ENCODE assay signal across 28 mouse cellular contexts in the genomic region with DNA sequence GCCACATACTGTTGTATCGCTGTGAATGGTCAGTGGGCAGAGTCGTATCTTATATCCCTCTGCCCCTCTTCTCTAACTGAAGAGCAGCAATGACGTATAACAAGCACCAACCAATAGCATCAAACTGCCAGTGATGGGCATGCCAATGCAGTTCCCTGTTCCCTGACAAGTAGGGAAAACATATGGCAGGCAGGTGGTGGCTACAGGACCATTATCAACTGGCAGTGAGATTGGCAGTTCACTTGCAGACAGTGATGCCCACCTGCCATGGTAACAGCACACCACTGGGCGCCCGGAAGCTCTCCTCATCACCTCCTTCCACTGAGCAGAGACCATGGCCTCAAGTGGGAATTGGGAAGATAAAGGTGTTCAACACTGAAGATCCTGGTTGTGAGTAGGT.
DNase-seq lines count a peak whose midpoint lies in the region; ATAC-seq and TF ChIP-seq lines count a peak whose summit lies in the region.
"Had no signal": no experiment of that assay in that cellular context is flagged by ENCODE, and none has a peak within 500 bp of the region (broad histone marks: within the 10 kb centered on the region; RNA-seq: fewer than 3 reads in every experiment).

No protein-coding gene starts in this region.

- TF ChIP-seq CTCF in hindbrain, postnatal 0 days (IDR thresholded peaks at IDR 0.05; ENCODE audit: low read depth), result no peak
- no peak for TF ChIP-seq CTCF in thymus, adult 2 months (IDR thresholded peaks at IDR 0.05; ENCODE audit: borderline replicate concordance, control insufficient read depth, extremely low read depth, insufficient read depth, low read length, poor library complexity)

- no peaks in the 10 kb centered on the region for H3K4me1 ChIP-seq in hindbrain, postnatal 0 days (ENCODE audit: insufficient read depth, low read length)
- no peaks in the 10 kb centered on the region for H3K4me1 ChIP-seq in hindbrain, embryonic 11.5 days (replicated peaks; ENCODE audit: control insufficient read depth, insufficient read depth, low read length)
- H3K4me1 ChIP-seq in thymus, adult 2 months (replicated peaks; ENCODE audit: control insufficient read depth, insufficient read depth, low read length), result no peaks in the 10 kb centered on the region
- H3K4me1 ChIP-seq: embryonic facial prominence, embryonic 12.5 days; embryonic facial prominence, embryonic 15.5 days; heart, embryonic 10.5 days; intestine, embryonic 15.5 days had no signal

- H3K4me3 ChIP-seq in hindbrain, postnatal 0 days (ENCODE audit: low read length), result no peak overlapping the region
- H3K4me3 ChIP-seq in hindbrain, embryonic 11.5 days (ENCODE audit: low read depth, low read length), result no peak overlapping the region
- no peak overlapping the region for H3K4me3 ChIP-seq in thymus, adult 2 months (ENCODE audit: control insufficient read depth, insufficient read depth, low read length)
- H3K4me3 ChIP-seq: embryonic facial prominence, embryonic 12.5 days; embryonic facial prominence, embryonic 15.5 days; heart, embryonic 10.5 days; heart, embryonic 13.5 days; hindbrain, embryonic 12.5 days; hindbrain, embryonic 15.5 days; intestine, embryonic 15.5 days had no signal

- H3K27ac ChIP-seq in hindbrain, postnatal 0 days, result no peak overlapping the region
- no peak overlapping the region for H3K27ac ChIP-seq in hindbrain, embryonic 11.5 days (ENCODE audit: low read depth, low read length)
- no peak overlapping the region for H3K27ac ChIP-seq in thymus, adult 2 months (ENCODE audit: control insufficient read depth, insufficient read depth, low read length)
- H3K27ac ChIP-seq: embryonic facial prominence, embryonic 12.5 days; embryonic facial prominence, embryonic 15.5 days; heart, embryonic 10.5 days; heart, embryonic 13.5 days; hindbrain, embryonic 12.5 days; hindbrain, embryonic 15.5 days; intestine, embryonic 15.5 days had no signal

- no peaks in the 10 kb centered on the region for H3K27me3 ChIP-seq in hindbrain, postnatal 0 days (ENCODE audit: insufficient read depth, low read length)
- H3K27me3 ChIP-seq in hindbrain, embryonic 11.5 days (ENCODE audit: control insufficient read depth, insufficient read depth, low read length), result no peaks in the 10 kb centered on the region
- no peaks in the 10 kb centered on the region for H3K27me3 ChIP-seq in thymus, adult 2 months (ENCODE audit: control insufficient read depth, insufficient read depth, low read length)
- H3K27me3 ChIP-seq: CH12.LX; embryonic facial prominence, embryonic 12.5 days; embryonic facial prominence, embryonic 15.5 days; heart, embryonic 13.5 days; hindbrain, embryonic 12.5 days; hindbrain, embryonic 15.5 days; intestine, embryonic 15.5 days; Patski had no signal

- peak; percentile 32; the same call in 1 of the 2 replicates for ATAC-seq in hindbrain, postnatal 0 days
- ATAC-seq in hindbrain, embryonic 11.5 days (ENCODE audit: low FRiP score), result no peak
- ATAC-seq: forebrain, embryonic 14.5 days; forebrain, postnatal 0 days; intestine, embryonic 15.5 days; Patski had no signal

- no peaks in the 10 kb centered on the region for H3K9me3 ChIP-seq in hindbrain, postnatal 0 days (ENCODE audit: low read length)
- no peaks in the 10 kb centered on the region for H3K9me3 ChIP-seq in hindbrain, embryonic 11.5 days (ENCODE audit: control insufficient read depth, low read length)
- H3K9me3 ChIP-seq: embryonic facial prominence, embryonic 12.5 days; embryonic facial prominence, embryonic 15.5 days; G1E; heart, embryonic 10.5 days; heart, embryonic 13.5 days; hindbrain, embryonic 12.5 days; hindbrain, embryonic 15.5 days; intestine, embryonic 15.5 days had no signal

- peak; percentile 38 for DNase-seq in cerebellum, adult 11-12 months
- DNase-seq in cerebellum, postnatal 4 days (ENCODE audit: low spot score in 2 of 2), result no peak
- DNase-seq in hindbrain, postnatal 0 days (ENCODE audit: low spot score), result no peak
- no peak for DNase-seq in hindbrain, embryonic 11.5 days (ENCODE audit: low spot score)
- DNase-seq in cerebellum, postnatal 25 days, result peak; percentile 34 to 49
- no peak for DNase-seq in thymus, adult 2 months
- no peak for DNase-seq in neural tube, embryonic 10.5 days (ENCODE audit: extremely low spot score, low spot score)
- DNase-seq: adrenal gland, postnatal 10 days; adrenal gland, postnatal 36 days; B cell, adult 2 months; forebrain, postnatal 0 days; gastrocnemius, postnatal 25 days; heart, adult 18-20 months; heart, postnatal 14 days; heart, postnatal 4 days; kidney, adult 11 months; kidney, adult 8-10 months had no signal

- no peak overlapping the region for H3K4me2 ChIP-seq in hindbrain, postnatal 0 days (ENCODE audit: low read depth, low read length)
- no peak overlapping the region for H3K4me2 ChIP-seq in hindbrain, embryonic 11.5 days (replicated peaks; ENCODE audit: low read depth, low read length)
- H3K4me2 ChIP-seq: embryonic facial prominence, embryonic 12.5 days; embryonic facial prominence, embryonic 15.5 days; heart, embryonic 13.5 days; hindbrain, embryonic 12.5 days; hindbrain, embryonic 15.5 days; intestine, embryonic 15.5 days had no signal

- TF ChIP-seq POLR2A in thymus, adult 2 months (IDR thresholded peaks at IDR 0.05; ENCODE audit: control insufficient read depth, extremely low read depth, insufficient read depth, low read length, poor library complexity), result no peak

- no peaks in the 10 kb centered on the region for H3K36me3 ChIP-seq in hindbrain, postnatal 0 days (ENCODE audit: insufficient read depth, low read length)
- no peaks in the 10 kb centered on the region for H3K36me3 ChIP-seq in hindbrain, embryonic 11.5 days (ENCODE audit: control insufficient read depth, insufficient read depth, low read length)
- no peaks in the 10 kb centered on the region for H3K36me3 ChIP-seq in thymus, adult 2 months (ENCODE audit: control insufficient read depth, insufficient read depth, low read length)
- H3K36me3 ChIP-seq: embryonic facial prominence, embryonic 12.5 days; embryonic facial prominence, embryonic 15.5 days; heart, embryonic 10.5 days; hindbrain, embryonic 15.5 days; intestine, embryonic 15.5 days had no signal

- 89% methylated on average over 5 of the region's 5 CpGs for WGBS in hindbrain, postnatal 0 days
- 96% methylated on average over 5 of the region's 5 CpGs for WGBS in hindbrain, embryonic 11.5 days
- 97% methylated on average over 5 of the region's 5 CpGs for WGBS in thymus, adult 2 months

- no peak overlapping the region for H3K9ac ChIP-seq in hindbrain, postnatal 0 days (replicated peaks; ENCODE audit: low read length)
- no peak overlapping the region for H3K9ac ChIP-seq in hindbrain, embryonic 11.5 days (ENCODE audit: low read depth, low read length)
- H3K9ac ChIP-seq: embryonic facial prominence, embryonic 12.5 days; embryonic facial prominence, embryonic 15.5 days; forebrain, postnatal 0 days; heart, embryonic 13.5 days; hindbrain, embryonic 12.5 days; hindbrain, embryonic 15.5 days; intestine, embryonic 15.5 days had no signal

Comparison
In these comparisons a context has a peak if more than half of its experiments do, and no peak if none do; other contexts are left out.
1. DNase-seq: peak in cerebellum, adult 11-12 months (single experiment) and cerebellum, postnatal 25 days (2 of 2); none in cerebellum, postnatal 4 days (0 of 2), hindbrain, postnatal 0 days (single experiment), hindbrain, embryonic 11.5 days (single experiment), thymus, adult 2 months (single experiment) and neural tube, embryonic 10.5 days (single experiment).